ENCODE assay signal across 32 mouse cellular contexts in genomic region chr11:3581908-3582307, GRCm38 (mm10).
"Had no signal": no experiment of that assay in that cellular context is flagged by ENCODE, and none has a peak within 500 bp of the region (broad histone marks: within the 10 kb centered on the region; RNA-seq: fewer than 3 reads in every experiment).

No protein-coding gene starts in this region.

- ATAC-seq: liver, embryonic 12.5 days; liver, postnatal 0 days; lung, postnatal 0 days; midbrain, embryonic 13.5 days; midbrain, embryonic 15.5 days; midbrain, embryonic 16.5 days had no signal

- H3K9me3 ChIP-seq: limb, embryonic 10.5 days; limb, embryonic 12.5 days; limb, embryonic 13.5 days; limb, embryonic 15.5 days; liver, embryonic 12.5 days; liver, embryonic 13.5 days; liver, embryonic 15.5 days; lung, embryonic 15.5 days; midbrain, embryonic 12.5 days; midbrain, embryonic 13.5 days; midbrain, embryonic 15.5 days; neural tube, embryonic 12.5 days had no signal

- H3K4me2 ChIP-seq: limb, embryonic 12.5 days; limb, embryonic 13.5 days; limb, embryonic 15.5 days; liver, embryonic 11.5 days; liver, embryonic 12.5 days; liver, embryonic 13.5 days; liver, embryonic 15.5 days; lung, embryonic 14.5 days; lung, embryonic 15.5 days; midbrain, embryonic 11.5 days; midbrain, embryonic 12.5 days; midbrain, embryonic 13.5 days; midbrain, embryonic 15.5 days; neural tube, embryonic 12.5 days had no signal

- H3K4me3 ChIP-seq: limb, embryonic 10.5 days; limb, embryonic 12.5 days; limb, embryonic 13.5 days; limb, embryonic 15.5 days; liver, embryonic 12.5 days; liver, embryonic 13.5 days; liver, embryonic 15.5 days; lung, embryonic 15.5 days; megakaryocyte, embryonic 14.5 days; midbrain, embryonic 10.5 days; midbrain, embryonic 12.5 days; midbrain, embryonic 13.5 days; midbrain, embryonic 15.5 days; myocyte; neural tube, embryonic 12.5 days had no signal

- DNase-seq: left cerebral cortex, postnatal 4 days; liver; liver, embryonic 13.5 days; liver, postnatal 0 days; lung, adult 18-20 months; lung, adult 2 months; lung, embryonic 14.5 days; lung, postnatal 10 days; lung, postnatal 14 days; lung, postnatal 36 days; lung, postnatal 4 days; midbrain, embryonic 14.5 days had no signal

- H3K4me1 ChIP-seq: limb, embryonic 10.5 days; limb, embryonic 12.5 days; limb, embryonic 13.5 days; limb, embryonic 15.5 days; liver, embryonic 12.5 days; liver, embryonic 13.5 days; liver, embryonic 15.5 days; lung, embryonic 15.5 days; midbrain, embryonic 10.5 days; midbrain, embryonic 12.5 days; midbrain, embryonic 13.5 days; midbrain, embryonic 15.5 days; neural tube, embryonic 12.5 days had no signal

- H3K27me3 ChIP-seq: limb, embryonic 12.5 days; limb, embryonic 13.5 days; limb, embryonic 15.5 days; liver, embryonic 12.5 days; liver, embryonic 13.5 days; liver, embryonic 15.5 days; lung, embryonic 15.5 days; midbrain, embryonic 12.5 days; midbrain, embryonic 13.5 days; midbrain, embryonic 15.5 days; neural tube, embryonic 12.5 days had no signal

- H3K27ac ChIP-seq: limb, embryonic 10.5 days; limb, embryonic 12.5 days; limb, embryonic 13.5 days; limb, embryonic 15.5 days; liver, embryonic 12.5 days; liver, embryonic 13.5 days; liver, embryonic 14.5 days; liver, embryonic 15.5 days; lung, embryonic 15.5 days; macrophage; midbrain, embryonic 10.5 days; midbrain, embryonic 12.5 days; midbrain, embryonic 13.5 days; midbrain, embryonic 15.5 days; neural tube, embryonic 12.5 days had no signal

- H3K9ac ChIP-seq: limb, embryonic 12.5 days; limb, embryonic 13.5 days; limb, embryonic 15.5 days; liver, embryonic 12.5 days; liver, embryonic 13.5 days; liver, embryonic 14.5 days; liver, embryonic 15.5 days; liver, postnatal 0 days; lung, embryonic 14.5 days; lung, embryonic 15.5 days; midbrain, embryonic 12.5 days; midbrain, embryonic 13.5 days; midbrain, embryonic 15.5 days; neural tube, embryonic 12.5 days had no signal

- H3K36me3 ChIP-seq: limb, embryonic 10.5 days; limb, embryonic 12.5 days; limb, embryonic 13.5 days; limb, embryonic 15.5 days; liver, embryonic 12.5 days; liver, embryonic 13.5 days; liver, embryonic 15.5 days; lung, embryonic 15.5 days; midbrain, embryonic 10.5 days; midbrain, embryonic 12.5 days; midbrain, embryonic 13.5 days; midbrain, embryonic 15.5 days; neural tube, embryonic 12.5 days had no signal
